Mouse (Mus musculus): ENCODE results near the gene 1700069L16Rik.

DNA sequence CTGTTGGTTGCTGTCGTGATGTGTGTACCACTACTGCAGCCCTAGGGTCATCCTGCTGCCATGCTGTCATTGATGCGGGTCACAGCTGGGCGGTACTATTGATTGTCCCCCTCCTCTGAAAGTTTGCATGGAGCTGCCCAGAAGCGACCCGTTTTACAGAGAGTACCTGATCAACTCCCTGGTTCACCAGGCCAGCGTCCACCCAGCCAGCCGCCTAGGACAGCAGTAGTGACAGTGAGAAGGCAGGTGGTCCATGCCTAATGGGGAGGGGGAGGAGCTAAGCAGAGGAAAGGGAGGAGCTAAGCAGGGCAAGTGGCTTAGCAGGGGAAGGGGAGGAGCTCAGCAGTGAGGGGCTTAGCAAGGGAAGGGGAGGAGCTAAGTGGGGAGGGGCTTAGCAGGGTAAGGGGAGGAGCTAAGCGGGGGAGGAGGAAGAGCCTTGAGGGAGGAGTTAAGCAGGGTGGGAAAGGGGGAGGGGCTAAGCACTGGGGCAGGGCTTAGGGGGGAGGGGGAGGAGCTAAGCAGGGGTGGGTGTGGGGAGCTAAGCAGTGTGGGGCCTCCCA lies 31.3 kb downstream of the 1700069L16Rik start:
- TF ChIP-seq CTCF (IDR thresholded peaks at IDR 0.05; ENCODE audit: low read depth, low read length) (no peak), POLR2A (IDR thresholded peaks at IDR 0.05; ENCODE audit: extremely low read depth, insufficient read depth, low read length) (no peak)

Data from liver, adult 2 months (tissue).